Mouse (Mus musculus) liver, embryonic 16.5 days (tissue): Measurements from ENCODE around the gene Olfr718-ps1. TPM values are rescaled to one million over a fixed set of nuclear protein-coding genes. Genes with fewer than 3 reads are reported as not detected.

Experiments used
- ATAC-seq: fragments of 200-750 bp; cut with Nextera tagmentation; 2 replicates; pipeline ENCODE4 v1.8.0; 2017; ENCODE audit warnings: low read depth, mild to moderate bottlenecking, moderate number of reproducible peaks, moderate library complexity
- H3K27ac ChIP-seq: fragments of 300-500 bp; sonication (generic); 2 replicates; pipeline ENCODE4 v1.5.1; 2014; ENCODE audit warnings: mild to moderate bottlenecking, low read length
- H3K27me3 ChIP-seq: fragments of 300-500 bp; sonication (generic); 2 replicates; pipeline ENCODE4 v1.6.1; 2014; ENCODE audit warnings: low read depth, low read length, mixed read lengths; ENCODE audit not compliant: control insufficient read depth, insufficient read depth
- H3K36me3 ChIP-seq: fragments of 300-500 bp; sonication (generic); 2 replicates; pipeline ENCODE4 v1.6.1; 2014; ENCODE audit warnings: mild to moderate bottlenecking; ENCODE audit not compliant: control insufficient read depth, insufficient read depth
- H3K4me1 ChIP-seq: fragments of 300-500 bp; sonication (generic); 2 replicates; pipeline ENCODE4 v1.6.1; 2014; ENCODE audit warnings: low read depth, low read length, mixed read lengths; ENCODE audit not compliant: control insufficient read depth
- H3K4me2 ChIP-seq: fragments of 300-500 bp; sonication (generic); 2 replicates; pipeline ENCODE4 v1.6.1; 2014; ENCODE audit warnings: low read depth, low read length, mixed read lengths
- H3K4me3 ChIP-seq: fragments of 300-500 bp; sonication (generic); 2 replicates; pipeline ENCODE4 v1.5.1; 2014; ENCODE audit warnings: low read depth, mild to moderate bottlenecking, low read length
- H3K9ac ChIP-seq: fragments of 300-500 bp; sonication (generic); 2 replicates; pipeline ENCODE4 v1.6.1; 2014; ENCODE audit warnings: low read depth, low read length
- H3K9me3 ChIP-seq: fragments of 300-500 bp; sonication (generic); replicated peaks from 2 replicates; pipeline ENCODE4 v1.6.1; 2016; ENCODE audit warnings: low read length; ENCODE audit not compliant: control insufficient read depth
- WGBS: fragments of 180-500 bp; shearing (Covaris S2); extraction: QIAGEN DNeasy Blood & Tissue Kit; methylation state at CpG from one replicate; pipeline ENCODE4 v1.1.7; 2014; ENCODE audit not compliant: insufficient replicate concordance; 5-methylcytosine and 5-hydroxymethylcytosine counted together
- polyA plus RNA-seq: library from polyadenylated mRNA; unstranded; fragments of >200 nt; fragmentation: Nextera tagmentation; extraction: Ambion mirVana; gene quantifications from 2 replicates; pipeline ENCODE4 v1.2.1, GENCODE M21; 2015

Olfr718-ps1 gene
- polyA plus RNA-seq, 1 experiment from 2014 or later: not detected

GRCm38 (mm10) chr5:143122673-143123072 lies 24.7 kb downstream of the Olfr718-ps1 start:
- no peak overlapping the region for H3K4me3 ChIP-seq
- H3K9me3 ChIP-seq: no peaks in the 10 kb centered on the region
- H3K4me1 ChIP-seq: no peaks in the 10 kb centered on the region
- WGBS: 40% methylated on average over 1 of the region's 1 CpGs
- no peak overlapping the region for H3K4me2 ChIP-seq
- no peak overlapping the region for H3K27ac ChIP-seq
- H3K9ac ChIP-seq: no peak overlapping the region
- no peak for ATAC-seq
- no peaks in the 10 kb centered on the region for H3K36me3 ChIP-seq
- no peaks in the 10 kb centered on the region for H3K27me3 ChIP-seq

DNA sequence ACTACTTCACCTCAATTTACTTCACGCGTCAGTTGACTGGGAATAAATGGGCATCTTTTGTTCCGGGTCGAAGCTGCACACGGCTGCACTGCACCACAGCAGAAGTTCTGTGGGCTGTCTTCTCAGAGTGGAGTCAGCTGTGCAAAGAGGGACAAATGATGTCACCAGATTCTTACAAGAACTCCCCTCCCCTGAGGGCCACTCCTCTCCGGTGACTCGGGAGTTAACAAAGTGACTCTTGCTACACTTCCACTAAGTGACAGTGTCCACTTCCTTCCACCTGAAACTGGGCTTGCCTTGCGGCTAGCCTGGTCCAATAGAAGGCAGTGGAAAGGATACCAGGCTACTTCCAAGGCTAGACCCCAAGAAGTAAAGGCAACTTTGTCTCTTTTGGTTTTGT lies 25.3 kb downstream of the Olfr718-ps1 start:
- ATAC-seq: no peak

GRCm38 (mm10) chr5:143112281-143113246 lies 34.8 kb downstream of the Olfr718-ps1 start, which contains the start of gene Rnf216:
TSS of gene Rnf216 (minus strand) at chr5:143112994.
- Histone ChIP-seq H3K4me1 (peaks cover 40% of the 10 kb centered on the region), H3K27me3 (no peaks in the 10 kb centered on the region), H3K27ac (peak within 1 kb of the TSS; percentile 83), H3K9me3 (no peaks in the 10 kb centered on the region), H3K4me2 (peak within 1 kb of the TSS; percentile 91), H3K9ac (peak within 1 kb of the TSS; percentile 89), H3K36me3 (no peaks in the 10 kb centered on the region), H3K4me3 (peak within 1 kb of the TSS; percentile 81)
- under 1% methylated on average over 90 of the region's 110 CpGs for WGBS
- peak; percentile 95 for ATAC-seq

More for the DNA sequence above, 25.3 kb downstream of the Olfr718-ps1 start:
- Histone ChIP-seq H3K4me3 (no peak overlapping the region), H3K36me3 (no peaks in the 10 kb centered on the region), H3K27ac (no peak overlapping the region), H3K9me3 (no peaks in the 10 kb centered on the region), H3K27me3 (no peaks in the 10 kb centered on the region), H3K9ac (no peak overlapping the region), H3K4me1 (no peaks in the 10 kb centered on the region), H3K4me2 (no peak overlapping the region)
- WGBS: 63% methylated on average over 8 of the region's 8 CpGs

GRCm38 (mm10) chr5:143106842-143107241 lies 40.5 kb downstream of the Olfr718-ps1 start:
- no peak overlapping the region for H3K9ac ChIP-seq
- H3K4me2 ChIP-seq: no peak overlapping the region
- no peaks in the 10 kb centered on the region for H3K9me3 ChIP-seq
- no peak for ATAC-seq
- 52% methylated on average over 3 of the region's 3 CpGs for WGBS
- no peak overlapping the region for H3K4me3 ChIP-seq
- H3K27ac ChIP-seq: no peak overlapping the region
- H3K36me3 ChIP-seq: no peaks in the 10 kb centered on the region
- peaks cover 38% of the 10 kb centered on the region for H3K4me1 ChIP-seq
- no peaks in the 10 kb centered on the region for H3K27me3 ChIP-seq

DNA sequence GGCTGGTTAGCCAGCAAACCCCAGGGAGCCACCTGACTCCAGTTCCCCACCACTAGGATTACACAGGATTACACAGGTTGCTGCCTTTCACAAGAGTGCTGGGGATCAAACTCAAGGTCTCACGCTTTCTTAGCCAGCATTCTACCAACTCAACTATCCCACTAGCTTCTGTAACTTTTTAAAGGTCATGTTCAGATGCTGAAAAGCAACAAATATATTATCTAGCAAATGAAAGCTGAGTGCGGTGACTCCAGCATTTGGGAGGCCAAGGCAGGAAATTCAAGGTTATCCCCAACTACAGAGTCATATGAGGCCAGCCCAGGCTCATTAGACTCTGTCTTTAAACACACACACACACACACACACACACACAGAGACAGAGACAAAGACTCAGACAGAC lies 44.1 kb downstream of the Olfr718-ps1 start:
- H3K4me1 ChIP-seq: peaks cover 17% of the 10 kb centered on the region
- no peak overlapping the region for H3K27ac ChIP-seq
- no peaks in the 10 kb centered on the region for H3K27me3 ChIP-seq
- H3K4me3 ChIP-seq: no peak overlapping the region
- H3K4me2 ChIP-seq: no peak overlapping the region
- no peak for ATAC-seq
- no peaks in the 10 kb centered on the region for H3K9me3 ChIP-seq
- H3K9ac ChIP-seq: no peak overlapping the region
- no peaks in the 10 kb centered on the region for H3K36me3 ChIP-seq
- 84% methylated on average over 2 of the region's 2 CpGs for WGBS

DNA sequence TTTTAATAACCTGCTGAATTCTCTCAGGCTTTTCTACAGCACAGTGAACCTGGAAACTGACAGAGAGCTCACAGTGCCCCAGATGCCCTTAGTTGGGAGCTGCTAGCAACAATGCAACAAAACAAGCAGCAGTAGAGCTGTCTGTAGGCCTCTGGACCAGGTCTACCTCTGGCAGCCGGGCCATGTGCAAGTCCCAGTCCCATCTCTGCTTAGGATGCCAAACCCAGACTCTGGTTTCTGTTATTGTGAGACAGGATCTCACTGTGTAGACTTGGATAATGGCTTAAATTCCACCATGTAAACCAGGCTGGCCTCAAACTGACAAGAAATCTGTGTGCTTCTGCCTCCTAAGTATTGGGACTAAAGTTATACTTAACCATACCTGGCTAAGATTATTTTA lies 45.8 kb downstream of the Olfr718-ps1 start:
- H3K4me1 ChIP-seq: peaks cover 15% of the 10 kb centered on the region
- no peaks in the 10 kb centered on the region for H3K36me3 ChIP-seq
- no peak overlapping the region for H3K4me2 ChIP-seq
- no peak overlapping the region for H3K9ac ChIP-seq
- H3K9me3 ChIP-seq: no peaks in the 10 kb centered on the region
- no peak overlapping the region for H3K4me3 ChIP-seq
- H3K27me3 ChIP-seq: no peaks in the 10 kb centered on the region
- ATAC-seq: no peak
- WGBS: 84% methylated on average over 1 of the region's 1 CpGs
- H3K27ac ChIP-seq: peak overlapping the region; percentile 44

GRCm38 (mm10) chr5:143095256-143095655 lies 52.1 kb downstream of the Olfr718-ps1 start:
- Histone ChIP-seq H3K27ac (no peak overlapping the region), H3K4me3 (no peak overlapping the region), H3K4me2 (no peak overlapping the region), H3K9me3 (no peaks in the 10 kb centered on the region), H3K36me3 (peaks cover 11% of the 10 kb centered on the region), H3K9ac (no peak overlapping the region), H3K4me1 (peaks cover 1% of the 10 kb centered on the region), H3K27me3 (no peaks in the 10 kb centered on the region)
- ATAC-seq: no peak
- WGBS: 90% methylated on average over 7 of the region's 7 CpGs

DNA sequence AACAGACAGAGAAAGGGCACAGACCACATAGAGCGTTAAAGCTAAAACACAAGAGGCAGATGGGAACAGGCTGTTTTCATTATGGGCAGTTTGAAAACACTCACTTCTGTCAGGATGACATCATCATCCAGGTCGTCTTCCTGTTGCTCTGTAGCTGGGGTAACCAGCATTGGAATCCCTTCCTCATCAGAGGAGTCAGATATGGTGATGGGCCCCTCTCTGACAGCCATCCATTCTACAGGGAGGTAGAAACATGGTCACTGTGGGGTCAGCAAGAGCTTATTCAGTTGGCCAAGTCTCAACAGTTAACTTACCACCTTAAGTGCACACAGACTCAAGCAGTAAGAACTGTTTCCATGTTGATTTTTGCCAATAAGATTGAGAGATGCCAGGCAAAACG lies 54.5 kb downstream of the Olfr718-ps1 start:
- Histone ChIP-seq H3K9ac (no peak overlapping the region), H3K4me2 (no peak overlapping the region), H3K4me1 (no peaks in the 10 kb centered on the region), H3K27me3 (no peaks in the 10 kb centered on the region), H3K4me3 (no peak overlapping the region), H3K9me3 (no peaks in the 10 kb centered on the region), H3K36me3 (peaks cover 19% of the 10 kb centered on the region), H3K27ac (no peak overlapping the region)
- WGBS: 64% methylated on average over 3 of the region's 3 CpGs
- no peak for ATAC-seq

- Histone ChIP-seq H3K27ac (no peak overlapping the region), H3K9ac (no peak overlapping the region), H3K36me3 (peaks cover 30% of the 10 kb centered on the region), H3K4me2 (no peak overlapping the region), H3K9me3 (no peaks in the 10 kb centered on the region), H3K27me3 (no peaks in the 10 kb centered on the region), H3K4me3 (no peak overlapping the region), H3K4me1 (no peaks in the 10 kb centered on the region)
- 59% methylated on average over 4 of the region's 4 CpGs for WGBS
- no peak for ATAC-seq
These were observed 62.5 kb downstream of the Olfr718-ps1 start for GRCm38 (mm10) chr5:143084898-143085297.
